Mouse (Mus musculus) heart, adult 2 months (tissue): ENCODE measurements around the gene Arhgef11.

ENCODE experiments used
- CTCF ChIP-seq: fragments of 200-600 bp; IDR thresholded peaks from 2 replicates; pipeline ENCODE4 v1.8.1; 2022; ENCODE audit warnings: antibody characterized with exemption, mild to moderate bottlenecking, moderate library complexity
- EP300 ChIP-seq: fragments of 200-500 bp; IDR thresholded peaks from 2 replicates; pipeline ENCODE4 v1.6.1; 2011; ENCODE audit warnings: low read depth, low read length, control low read depth; ENCODE audit not compliant: insufficient read depth

- peak; percentile 42 for TF ChIP-seq CTCF
- TF ChIP-seq EP300 = no peak
These were observed 146.4 kb downstream of the Arhgef11 start for GRCm38 (mm10) chr3:87763683-87764289.
